Mouse (Mus musculus): Measurements from ENCODE around the gene Wbp2.

Gene Wbp2

GRCm38 (mm10) chr11:116091591-116091990 lies 4.8 kb upstream of the Wbp2 start:
- DNase-seq (ENCODE audit: low read depth, low spot score), result no peak

- DNase-seq (ENCODE audit: low read depth, low spot score), result no peak
Observed at GRCm38 (mm10) chr11:116089545-116089944, 2.8 kb upstream of the Wbp2 start.

- no peak for DNase-seq (ENCODE audit: low read depth, low spot score)
Observed at GRCm38 (mm10) chr11:116088741-116089394, 2.1 kb upstream of the Wbp2 start.

- no peak for DNase-seq (ENCODE audit: low read depth, low spot score)
Observed at GRCm38 (mm10) chr11:116088188-116088587, 1.4 kb upstream of the Wbp2 start.

- peak; percentile 66 for DNase-seq (ENCODE audit: low read depth, low spot score)
Observed at GRCm38 (mm10) chr11:116087194-116088130, 667 bp upstream of the Wbp2 start.

- DNase-seq (ENCODE audit: low read depth, low spot score), result no peak
Observed at GRCm38 (mm10) chr11:116084166-116084565, 2.6 kb downstream of the Wbp2 start.

GRCm38 (mm10) chr11:116083096-116083672 lies 3.6 kb downstream of the Wbp2 start:
- no peak for DNase-seq (ENCODE audit: low read depth, low spot score)

- no peak for DNase-seq (ENCODE audit: low read depth, low spot score)
Observed at GRCm38 (mm10) chr11:116081081-116081480, 5.7 kb downstream of the Wbp2 start.

GRCm38 (mm10) chr11:116079511-116079910 lies 7.3 kb downstream of the Wbp2 start:
- DNase-seq (ENCODE audit: low read depth, low spot score), result no peak

- DNase-seq (ENCODE audit: low read depth, low spot score), result no peak
Observed at GRCm38 (mm10) chr11:116078676-116079320, 8.0 kb downstream of the Wbp2 start.

- DNase-seq (ENCODE audit: low read depth, low spot score), result no peak
Observed at GRCm38 (mm10) chr11:116078221-116078620, 8.6 kb downstream of the Wbp2 start.

- no peak for DNase-seq (ENCODE audit: low read depth, low spot score)
Observed at GRCm38 (mm10) chr11:116077446-116078204, 9.2 kb downstream of the Wbp2 start, which contains the start of gene Unc13d. Gene Unc13d, minus strand, starts transcription at chr11:116077961.

GRCm38 (mm10) chr11:116076836-116077235 lies 10.0 kb downstream of the Wbp2 start:
- no peak for DNase-seq (ENCODE audit: low read depth, low spot score)

- DNase-seq (ENCODE audit: low read depth, low spot score), result no peak
Observed at GRCm38 (mm10) chr11:116076266-116076540, 10.6 kb downstream of the Wbp2 start.

GRCm38 (mm10) chr11:116075539-116076265 lies 11.1 kb downstream of the Wbp2 start:
- no peak for DNase-seq (ENCODE audit: low read depth, low spot score)

- DNase-seq (ENCODE audit: low read depth, low spot score), result no peak
Observed at GRCm38 (mm10) chr11:116074436-116074991, 12.3 kb downstream of the Wbp2 start.

- no peak for DNase-seq (ENCODE audit: low read depth, low spot score)
Observed at GRCm38 (mm10) chr11:116072608-116073007, 14.2 kb downstream of the Wbp2 start.

- no peak for DNase-seq (ENCODE audit: low read depth, low spot score)
Observed at GRCm38 (mm10) chr11:116071510-116071909, 15.3 kb downstream of the Wbp2 start.

GRCm38 (mm10) chr11:116065345-116065744 lies 21.4 kb downstream of the Wbp2 start:
- DNase-seq (ENCODE audit: low read depth, low spot score), result no peak

GRCm38 (mm10) chr11:116064187-116064867 lies 22.5 kb downstream of the Wbp2 start:
- DNase-seq (ENCODE audit: low read depth, low spot score), result no peak
